Mouse (Mus musculus) heart, embryonic 16.5 days (tissue): ENCODE results near the gene Ercc6l2. TPM values are rescaled to one million over a fixed set of nuclear protein-coding genes. Genes with fewer than 3 reads are reported as not detected.
A peak's percentile ranks its signal among the peaks of the same experiment; 100 is the strongest.
"Not testable (repeated sequence)": the region's sequence is repeated elsewhere in the genome, so short reads cannot be mapped to it uniquely, and the experiment has no call there.

ENCODE experiments used
- ATAC-seq: fragments of 200-750 bp; cut with Nextera tagmentation; replicated peaks from 2 replicates; pipeline ENCODE4 v1.8.0; 2017; ENCODE audit warnings: moderate number of reproducible peaks; ENCODE audit not compliant: insufficient read depth, low FRiP score; ENCODE audit errors: extremely low read depth
- H3K27ac ChIP-seq: fragments of 300-500 bp; sonication (generic); 2 replicates; pipeline ENCODE4 v1.5.1; 2014; ENCODE audit warnings: mild to moderate bottlenecking, low read length, control low read depth, moderate library complexity
- H3K27me3 ChIP-seq: fragments of 300-500 bp; sonication (generic); 2 replicates; pipeline ENCODE4 v1.6.1; 2014; ENCODE audit warnings: low read length, mixed read lengths; ENCODE audit not compliant: control insufficient read depth, insufficient read depth
- H3K36me3 ChIP-seq: fragments of 300-500 bp; sonication (generic); 2 replicates; pipeline ENCODE4 v1.6.1; 2014; ENCODE audit not compliant: control insufficient read depth, insufficient read depth
- H3K4me1 ChIP-seq: fragments of 300-500 bp; sonication (generic); 2 replicates; pipeline ENCODE4 v1.6.1; 2014; ENCODE audit warnings: low read length, mixed read lengths; ENCODE audit not compliant: control insufficient read depth, insufficient read depth
- H3K4me2 ChIP-seq: fragments of 300-500 bp; sonication (generic); 2 replicates; pipeline ENCODE4 v1.6.1; 2014; ENCODE audit warnings: low read depth, mild to moderate bottlenecking, control low read depth, low read length
- H3K4me3 ChIP-seq: fragments of 300-500 bp; sonication (generic); 2 replicates; pipeline ENCODE4 v1.5.1; 2014; ENCODE audit warnings: mild to moderate bottlenecking, control low read depth, low read length
- H3K9ac ChIP-seq: fragments of 300-500 bp; sonication (generic); 2 replicates; pipeline ENCODE4 v1.6.1; 2014; ENCODE audit warnings: low read length, control low read depth
- H3K9me3 ChIP-seq: fragments of 300-500 bp; sonication (generic); replicated peaks from 2 replicates; pipeline ENCODE4 v1.6.1; 2016; ENCODE audit warnings: low read length; ENCODE audit not compliant: control insufficient read depth
- WGBS: fragments of 180-500 bp; shearing (Covaris S2); extraction: QIAGEN DNeasy Blood & Tissue Kit; methylation state at CpG from one replicate; pipeline ENCODE4 v1.1.7; 2014; 5-methylcytosine and 5-hydroxymethylcytosine counted together
- polyA plus RNA-seq: library from polyadenylated mRNA; unstranded; fragments of >200 nt; fragmentation: Nextera tagmentation; extraction: Ambion mirVana; gene quantifications from 2 replicates; pipeline ENCODE4 v1.2.1, GENCODE M21; 2015

Ercc6l2 gene
- polyA plus RNA-seq, 1 experiment from 2014 or later, result 11.7 TPM

DNA sequence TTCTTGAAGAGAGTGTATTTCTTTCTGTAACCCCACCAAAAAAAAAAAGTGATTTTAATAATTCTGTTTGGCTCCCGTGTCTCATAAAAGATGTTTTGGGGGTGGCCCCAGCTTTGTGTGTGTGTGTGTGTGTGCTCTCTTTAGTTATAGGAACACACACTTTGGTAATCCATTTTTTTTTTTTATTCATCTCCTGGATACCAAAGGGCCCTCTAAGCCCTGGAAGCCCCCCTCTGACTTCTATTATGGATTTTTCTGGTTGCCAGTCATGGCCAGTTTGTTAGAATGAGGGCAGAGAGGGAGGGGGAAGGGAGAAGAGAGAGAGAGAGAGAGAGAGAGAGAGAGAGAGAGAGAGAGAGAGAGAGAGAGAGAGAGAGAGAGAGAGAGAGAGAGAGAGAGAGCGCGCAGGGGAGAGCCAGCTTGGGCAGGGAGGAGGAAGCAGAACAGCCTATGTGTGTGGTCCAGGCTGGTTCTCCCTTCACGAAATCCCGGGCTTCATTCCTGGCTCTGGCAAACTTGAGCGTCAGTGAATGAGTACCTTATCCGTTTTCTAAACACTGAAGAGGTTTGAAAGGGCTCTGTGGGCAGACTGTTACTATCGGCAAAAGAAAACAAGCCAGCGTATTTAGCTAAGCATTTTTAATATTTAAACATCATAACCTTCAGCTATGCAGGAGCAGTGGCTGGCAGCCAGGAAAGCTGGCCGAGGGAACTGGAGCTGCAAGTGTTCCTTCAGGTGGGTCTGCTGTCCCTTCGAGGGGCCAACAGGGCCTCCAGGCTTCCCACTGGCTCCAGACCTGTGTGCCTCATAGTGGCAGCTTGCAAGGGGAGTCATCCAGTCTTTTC, 103.0 kb downstream of the Ercc6l2 start:
- Histone ChIP-seq H3K27me3 (no peaks in the 10 kb centered on the region), H3K27ac (peak overlapping the region; percentile 76), H3K9me3 (no peaks in the 10 kb centered on the region; the same call in 1 of the 2 replicates), H3K4me1 (peaks cover 20% of the 10 kb centered on the region), H3K4me2 (peak overlapping the region; percentile 44), H3K4me3 (no peak overlapping the region), H3K9ac (peak overlapping the region; percentile 24; the same call in 1 of the 2 replicates), H3K36me3 (no peaks in the 10 kb centered on the region)
- ATAC-seq, result 0 out of 2 replicates have a peak, but pooled peaks have one; percentile 6
- 17% methylated on average over 11 of the region's 11 CpGs for WGBS

- Histone ChIP-seq H3K4me2 (peak overlapping the region; percentile 44; the same call in 1 of the 2 replicates), H3K9ac (no peak overlapping the region), H3K4me3 (no peak overlapping the region), H3K36me3 (no peaks in the 10 kb centered on the region), H3K27me3 (no peaks in the 10 kb centered on the region), H3K9me3 (no peaks in the 10 kb centered on the region; the same call in 1 of the 2 replicates), H3K4me1 (peaks cover 20% of the 10 kb centered on the region), H3K27ac (peak overlapping the region; percentile 67)
- no peak for ATAC-seq
- WGBS, result 62% methylated on average over 18 of the region's 18 CpGs
Observed at GRCm38 (mm10) chr13:63918733-63919422, 103.8 kb downstream of the Ercc6l2 start.

DNA sequence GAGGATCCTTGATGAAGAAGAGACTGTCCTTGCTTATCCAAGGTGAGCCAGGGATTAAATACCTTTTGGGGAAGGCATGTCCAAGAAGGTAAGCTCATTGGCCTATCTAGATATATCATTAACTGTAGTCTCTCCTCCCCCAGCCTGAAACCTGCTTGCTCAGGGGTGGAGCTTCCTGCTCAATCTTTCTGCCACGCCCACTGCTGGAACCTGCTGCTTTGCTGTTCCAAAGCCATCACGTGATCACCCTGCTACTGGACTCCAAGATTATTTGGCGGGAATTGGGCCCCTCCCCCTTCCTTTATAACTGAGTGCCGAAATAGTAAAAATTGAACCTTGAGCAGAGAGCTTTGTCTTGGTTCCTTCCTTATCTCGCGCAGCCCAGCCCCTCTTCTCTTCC, 109.0 kb downstream of the Ercc6l2 start:
- not testable (repeated sequence) for H3K4me1 ChIP-seq, H3K9me3 ChIP-seq, H3K27me3 ChIP-seq, H3K36me3 ChIP-seq, H3K9ac ChIP-seq, H3K4me2 ChIP-seq, H3K4me3 ChIP-seq, H3K27ac ChIP-seq, ATAC-seq
- 63% methylated on average over 2 of the region's 6 CpGs for WGBS

GRCm38 (mm10) chr13:63927326-63927725, 112.3 kb downstream of the Ercc6l2 start:
- Histone ChIP-seq H3K9ac (no peak overlapping the region), H3K9me3 (no peaks in the 10 kb centered on the region), H3K4me1 (peaks cover 10% of the 10 kb centered on the region), H3K27ac (no peak overlapping the region), H3K4me2 (no peak overlapping the region), H3K4me3 (no peak overlapping the region), H3K36me3 (no peaks in the 10 kb centered on the region), H3K27me3 (no peaks in the 10 kb centered on the region)
- ATAC-seq, result no peak
- WGBS, result 31% methylated on average over 4 of the region's 4 CpGs

GRCm38 (mm10) chr13:63929351-63929750, 114.3 kb downstream of the Ercc6l2 start:
- ATAC-seq, result peak; percentile 80; the same call in 1 of the 2 replicates
- peaks cover 10% of the 10 kb centered on the region for H3K4me1 ChIP-seq
- no peak overlapping the region for H3K27ac ChIP-seq
- H3K9ac ChIP-seq, result no peak overlapping the region
- no peak overlapping the region for H3K4me3 ChIP-seq
- H3K36me3 ChIP-seq, result no peaks in the 10 kb centered on the region
- 13% methylated on average over 1 of the region's 1 CpGs for WGBS
- H3K27me3 ChIP-seq, result no peaks in the 10 kb centered on the region
- no peaks in the 10 kb centered on the region for H3K9me3 ChIP-seq
- H3K4me2 ChIP-seq, result no peak overlapping the region

- H3K9ac ChIP-seq, result no peak overlapping the region
- H3K27me3 ChIP-seq, result no peaks in the 10 kb centered on the region
- ATAC-seq, result no peak
- H3K27ac ChIP-seq, result no peak overlapping the region
- no peaks in the 10 kb centered on the region for H3K36me3 ChIP-seq
- no peak overlapping the region for H3K4me3 ChIP-seq
- H3K9me3 ChIP-seq, result no peaks in the 10 kb centered on the region
- WGBS, result 53% methylated on average over 5 of the region's 5 CpGs
- H3K4me2 ChIP-seq, result no peak overlapping the region
- peaks cover 10% of the 10 kb centered on the region for H3K4me1 ChIP-seq
Observed at GRCm38 (mm10) chr13:63929917-63930515, 115.0 kb downstream of the Ercc6l2 start.

GRCm38 (mm10) chr13:63930525-63930924, 115.5 kb downstream of the Ercc6l2 start:
- no peak for ATAC-seq

DNA sequence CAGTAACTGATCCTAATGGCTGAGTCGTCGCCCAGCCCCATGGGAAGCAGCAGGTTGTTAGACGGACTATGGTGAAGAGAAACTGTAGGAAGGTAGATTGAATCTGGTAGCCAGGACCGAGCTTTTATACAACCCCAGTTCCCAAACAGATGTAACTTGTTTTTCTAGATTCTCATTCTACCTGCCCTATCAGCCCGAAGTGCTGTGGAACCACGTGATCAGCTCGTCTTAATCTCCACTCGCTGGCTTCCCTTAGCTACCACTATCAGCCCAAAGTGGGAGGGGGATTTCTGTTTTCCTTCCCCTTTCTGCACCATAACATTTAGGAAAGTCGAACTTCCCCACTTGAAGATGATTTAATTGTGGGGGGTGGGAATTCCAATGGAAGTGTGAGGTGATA, 121.3 kb downstream of the Ercc6l2 start:
- peaks cover 6% of the 10 kb centered on the region; the same call in 1 of the 2 replicates for H3K4me1 ChIP-seq
- WGBS, result 60% methylated on average over 9 of the region's 9 CpGs
- ATAC-seq, result no peak
- no peak overlapping the region for H3K4me2 ChIP-seq
- H3K27me3 ChIP-seq, result no peaks in the 10 kb centered on the region
- H3K27ac ChIP-seq, result no peak overlapping the region
- no peaks in the 10 kb centered on the region for H3K36me3 ChIP-seq
- no peaks in the 10 kb centered on the region for H3K9me3 ChIP-seq
- no peak overlapping the region for H3K4me3 ChIP-seq
- no peak overlapping the region for H3K9ac ChIP-seq

More at GRCm38 (mm10) chr13:63930525-63930924, 115.5 kb downstream of the Ercc6l2 start:
- H3K27me3 ChIP-seq, result no peaks in the 10 kb centered on the region
- H3K9ac ChIP-seq, result no peak overlapping the region
- H3K4me3 ChIP-seq, result no peak overlapping the region
- H3K9me3 ChIP-seq, result no peaks in the 10 kb centered on the region
- H3K4me1 ChIP-seq, result peaks cover 10% of the 10 kb centered on the region
- H3K27ac ChIP-seq, result no peak overlapping the region
- no peaks in the 10 kb centered on the region for H3K36me3 ChIP-seq
- WGBS, result 76% methylated on average over 10 of the region's 10 CpGs
- no peak overlapping the region for H3K4me2 ChIP-seq
